Mouse (Mus musculus) adrenal gland (tissue): ENCODE data around the gene Fras1.

Experiments used
- intact Hi-C: fragments of 180-260 bp; cut with DNase I; formaldehyde crosslinking; loops from one replicate; pipeline ENCODE4 v1.15.1; 2025

Fras1 gene

GRCm38 (mm10) chr5:96675676-96676075, 301.9 kb downstream of the Fras1 start:
- intact Hi-C loops: loop anchor here (5.0 kb wide), 2 partner anchors 343 to 408 kb away; no protein-coding TSS in a partner anchor

DNA sequence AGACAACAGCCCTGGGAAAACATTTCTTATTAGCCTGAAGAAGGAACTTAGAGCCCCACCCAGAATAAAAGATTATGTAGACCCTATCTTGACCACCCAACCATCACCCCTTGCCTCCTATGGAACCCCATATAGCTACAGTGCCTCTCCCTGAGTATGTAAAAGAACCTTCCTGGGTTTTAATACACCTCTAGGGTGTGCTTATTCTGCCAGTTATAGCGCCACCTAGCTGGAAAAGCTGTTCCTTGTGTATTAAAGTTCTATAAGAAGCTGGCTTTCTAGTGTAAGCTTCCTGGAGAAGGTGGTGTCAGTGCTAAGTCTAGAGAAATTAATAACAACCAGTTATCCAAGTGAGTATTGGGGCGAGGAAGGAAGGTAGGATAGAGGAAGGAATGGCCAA, 303.7 kb downstream of the Fras1 start:
- intact Hi-C loops: loop anchor here (5.0 kb wide), 2 partner anchors 345 to 410 kb away; no protein-coding TSS in a partner anchor

- intact Hi-C loops: no loop called here
These were observed 307.3 kb downstream of the Fras1 start for GRCm38 (mm10) chr5:96681085-96681484.

DNA sequence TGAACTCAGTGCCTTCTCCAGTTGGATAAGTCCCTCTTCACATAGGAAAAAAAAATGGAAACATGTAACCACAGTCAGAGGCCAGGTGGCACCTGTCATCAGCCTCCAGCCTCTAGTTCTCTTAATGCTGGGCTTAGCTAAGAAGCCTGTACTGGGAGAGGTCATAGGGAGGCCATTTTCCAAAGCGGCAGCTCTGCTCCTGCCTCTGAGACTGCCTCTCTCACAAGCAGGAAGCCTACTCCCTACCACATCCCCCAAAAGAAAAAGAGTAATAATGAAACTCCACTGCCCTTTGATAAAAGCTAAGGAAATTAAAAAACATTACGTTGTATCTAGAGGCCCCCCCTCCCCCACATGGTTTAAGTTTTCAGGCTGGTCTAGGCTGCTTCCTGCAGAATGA, 309.0 kb downstream of the Fras1 start:
- intact Hi-C loops: no loop called here

- intact Hi-C loops: no loop called here
These were observed 315.1 kb downstream of the Fras1 start for GRCm38 (mm10) chr5:96688885-96689284.

- intact Hi-C loops: no loop called here
These were observed 325.2 kb downstream of the Fras1 start for GRCm38 (mm10) chr5:96698972-96699371.

- intact Hi-C loops: no loop called here
These were observed 329.2 kb downstream of the Fras1 start for GRCm38 (mm10) chr5:96702706-96703625.

- intact Hi-C loops: no loop called here
These were observed 334.8 kb downstream of the Fras1 start for GRCm38 (mm10) chr5:96708515-96708914.

GRCm38 (mm10) chr5:96712089-96712684, 338.4 kb downstream of the Fras1 start:
- intact Hi-C loops: no loop called here

DNA sequence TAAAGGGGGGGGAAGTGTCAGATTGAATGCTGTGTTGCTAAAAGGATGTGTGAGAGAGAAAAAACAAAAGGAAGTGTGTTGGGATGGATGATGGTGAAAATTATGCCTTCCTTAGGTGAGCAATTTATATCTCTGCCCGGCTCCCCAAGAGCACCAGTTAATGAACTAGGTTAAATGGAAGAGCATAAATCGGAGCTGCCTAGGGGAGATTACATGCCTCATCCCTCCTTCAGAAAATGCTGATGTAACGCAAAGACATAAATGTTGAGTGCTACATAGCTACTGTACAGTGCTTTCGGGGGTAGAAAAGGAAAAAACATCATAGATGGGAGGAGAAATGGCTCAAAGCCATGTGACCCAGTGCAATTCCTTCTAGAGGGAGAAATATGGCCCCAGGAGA, 339.0 kb downstream of the Fras1 start:
- intact Hi-C loops: no loop called here

- intact Hi-C loops: no loop called here
These were observed 342.7 kb downstream of the Fras1 start for GRCm38 (mm10) chr5:96716273-96717034.

DNA sequence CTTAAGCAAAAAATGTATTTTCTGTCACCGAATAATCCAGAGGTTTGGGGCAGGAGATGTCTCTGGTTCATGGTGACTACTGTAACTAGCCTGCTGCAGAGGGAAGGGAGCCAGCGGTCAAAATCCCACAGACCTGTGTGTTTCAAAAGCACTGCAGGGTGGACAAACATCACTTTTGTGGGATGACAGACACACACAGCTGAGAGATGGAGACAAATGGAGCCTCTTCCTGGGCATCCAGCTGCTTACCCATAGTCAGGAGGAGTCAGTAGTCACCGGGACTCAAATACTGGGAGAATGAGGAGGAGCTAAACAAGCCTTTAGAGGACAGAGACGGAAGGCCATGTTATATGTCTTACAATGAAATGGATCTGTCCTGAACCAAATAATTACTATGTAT, 343.9 kb downstream of the Fras1 start:
- intact Hi-C loops: no loop called here

GRCm38 (mm10) chr5:96718601-96719000, 344.8 kb downstream of the Fras1 start:
- intact Hi-C loops: no loop called here

GRCm38 (mm10) chr5:96719221-96719620, 345.5 kb downstream of the Fras1 start:
- intact Hi-C loops: no loop called here

DNA sequence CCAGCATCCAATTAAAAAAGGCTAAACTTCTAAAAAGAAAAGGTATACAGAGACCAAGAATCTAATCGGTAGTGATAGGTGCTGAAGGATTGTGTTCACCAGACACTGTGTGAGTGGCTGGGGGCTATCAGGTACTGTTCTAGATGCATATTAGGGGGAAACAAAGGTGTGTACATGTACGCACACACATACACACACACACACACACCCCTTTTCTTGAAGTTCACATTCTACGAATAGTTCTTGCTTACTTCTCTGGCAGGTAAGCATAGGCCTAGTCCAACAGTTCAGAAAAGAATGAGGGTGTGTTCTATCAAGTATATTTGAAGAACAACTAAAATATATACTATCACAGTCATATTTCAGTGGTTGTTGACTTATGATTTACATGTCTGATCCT, 348.9 kb downstream of the Fras1 start:
- intact Hi-C loops: no loop called here

- intact Hi-C loops: no loop called here
These were observed 365.6 kb downstream of the Fras1 start for GRCm38 (mm10) chr5:96739138-96739878.

GRCm38 (mm10) chr5:96747195-96747984, 373.6 kb downstream of the Fras1 start:
- intact Hi-C loops: no loop called here

DNA sequence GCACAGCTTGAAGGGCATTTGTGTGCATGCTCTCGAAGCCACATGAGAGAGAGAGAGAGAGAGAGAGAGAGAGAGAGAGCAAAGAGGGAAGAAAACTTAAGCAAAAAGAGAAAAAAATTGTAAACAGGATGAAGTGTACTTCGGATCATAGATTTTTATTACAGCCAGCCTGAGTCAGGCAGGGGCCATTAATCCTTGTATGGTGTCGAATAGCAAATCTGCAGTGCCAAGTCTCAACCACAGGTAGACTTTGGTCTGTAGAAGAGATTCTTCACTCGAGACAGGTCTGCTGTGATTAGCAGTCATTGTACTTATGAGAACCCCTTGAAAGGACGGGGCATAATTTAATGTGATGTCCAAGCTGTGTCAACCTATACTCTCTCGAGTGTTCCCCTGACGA, 383.9 kb downstream of the Fras1 start:
- intact Hi-C loops: no loop called here

DNA sequence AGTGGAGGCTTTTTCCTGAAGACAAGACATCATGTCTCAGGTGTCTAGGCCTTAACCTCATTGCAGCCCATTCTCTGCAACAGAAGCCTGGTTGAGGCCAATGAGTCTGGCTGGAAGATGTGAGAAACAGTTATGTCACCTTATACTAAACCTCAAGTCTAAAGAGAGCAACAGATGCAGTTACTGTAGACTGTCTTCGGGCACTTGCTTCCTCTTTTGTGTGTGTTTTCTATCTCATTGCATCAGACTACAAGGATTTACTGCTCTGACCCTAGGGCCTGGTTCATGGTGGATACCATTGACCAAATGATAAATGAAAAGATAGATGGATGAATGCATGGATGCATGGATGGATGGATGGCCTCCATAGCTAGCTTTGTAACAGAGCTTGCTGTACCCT, 388.3 kb downstream of the Fras1 start:
- intact Hi-C loops: loop anchor here (10.0 kb wide), 1 partner anchor 427 kb away; no protein-coding TSS in a partner anchor

- intact Hi-C loops: loop anchor here (10.0 kb wide), 1 partner anchor 434 kb away; no protein-coding TSS in a partner anchor
These were observed 395.2 kb downstream of the Fras1 start for GRCm38 (mm10) chr5:96768846-96769471.
